Mouse (Mus musculus) limb, embryonic 13.5 days (tissue): ENCODE data around the gene Zranb3. TPM values are rescaled to one million over a fixed set of nuclear protein-coding genes. Genes with fewer than 3 reads are reported as not detected.
"Not testable (repeated sequence)": the region's sequence is repeated elsewhere in the genome, so short reads cannot be mapped to it uniquely, and the experiment has no call there.

Source experiments
- ATAC-seq: fragments of 200-750 bp; cut with Nextera tagmentation; 2 replicates; pipeline ENCODE4 v1.8.0; 2017; ENCODE audit warnings: low read depth, moderate number of reproducible peaks, moderate TSS enrichment; ENCODE audit not compliant: low FRiP score
- H3K27ac ChIP-seq: fragments of 300-500 bp; sonication (generic); 2 replicates; pipeline ENCODE4 v1.5.1; 2015; ENCODE audit warnings: inconsistent platforms, mild to moderate bottlenecking, moderate library complexity
- H3K27me3 ChIP-seq: fragments of 300-500 bp; sonication (generic); 2 replicates; pipeline ENCODE4 v1.6.1; 2015; ENCODE audit warnings: mild to moderate bottlenecking, inconsistent platforms
- H3K36me3 ChIP-seq: fragments of 300-500 bp; sonication (generic); 2 replicates; pipeline ENCODE4 v1.6.1; 2015; ENCODE audit warnings: inconsistent platforms, mild to moderate bottlenecking, moderate library complexity
- H3K4me1 ChIP-seq: fragments of 300-500 bp; sonication (generic); 2 replicates; pipeline ENCODE4 v1.6.1; 2015; ENCODE audit warnings: inconsistent platforms
- H3K4me2 ChIP-seq: fragments of 300-500 bp; sonication (generic); replicated peaks from 2 replicates; pipeline ENCODE4 v1.6.1; 2015; ENCODE audit warnings: inconsistent platforms, mild to moderate bottlenecking, moderate library complexity
- H3K4me3 ChIP-seq: fragments of 300-500 bp; sonication (generic); 2 replicates; pipeline ENCODE4 v1.5.1; 2015; ENCODE audit warnings: moderate library complexity, mild to moderate bottlenecking, inconsistent platforms
- H3K9ac ChIP-seq: fragments of 300-500 bp; sonication (generic); 2 replicates; pipeline ENCODE4 v1.6.1; 2015; ENCODE audit warnings: mild to moderate bottlenecking, inconsistent platforms
- H3K9me3 ChIP-seq: fragments of 300-500 bp; sonication (generic); 2 replicates; pipeline ENCODE4 v1.6.1; 2016; ENCODE audit warnings: inconsistent platforms
- WGBS: fragments of 180-500 bp; shearing (Covaris S2); methylation state at CpG from one replicate; pipeline ENCODE4 v1.1.7; 2015; 5-methylcytosine and 5-hydroxymethylcytosine counted together
- polyA plus RNA-seq: library from polyadenylated mRNA; unstranded; fragments of >200 nt; fragmentation: Nextera tagmentation; extraction: Ambion mirVana; gene quantifications from 2 replicates; pipeline ENCODE4 v1.2.1, GENCODE M21; 2015

The Zranb3 gene
- polyA plus RNA-seq, result 8.5 and 9.8 TPM in 2 replicates

DNA sequence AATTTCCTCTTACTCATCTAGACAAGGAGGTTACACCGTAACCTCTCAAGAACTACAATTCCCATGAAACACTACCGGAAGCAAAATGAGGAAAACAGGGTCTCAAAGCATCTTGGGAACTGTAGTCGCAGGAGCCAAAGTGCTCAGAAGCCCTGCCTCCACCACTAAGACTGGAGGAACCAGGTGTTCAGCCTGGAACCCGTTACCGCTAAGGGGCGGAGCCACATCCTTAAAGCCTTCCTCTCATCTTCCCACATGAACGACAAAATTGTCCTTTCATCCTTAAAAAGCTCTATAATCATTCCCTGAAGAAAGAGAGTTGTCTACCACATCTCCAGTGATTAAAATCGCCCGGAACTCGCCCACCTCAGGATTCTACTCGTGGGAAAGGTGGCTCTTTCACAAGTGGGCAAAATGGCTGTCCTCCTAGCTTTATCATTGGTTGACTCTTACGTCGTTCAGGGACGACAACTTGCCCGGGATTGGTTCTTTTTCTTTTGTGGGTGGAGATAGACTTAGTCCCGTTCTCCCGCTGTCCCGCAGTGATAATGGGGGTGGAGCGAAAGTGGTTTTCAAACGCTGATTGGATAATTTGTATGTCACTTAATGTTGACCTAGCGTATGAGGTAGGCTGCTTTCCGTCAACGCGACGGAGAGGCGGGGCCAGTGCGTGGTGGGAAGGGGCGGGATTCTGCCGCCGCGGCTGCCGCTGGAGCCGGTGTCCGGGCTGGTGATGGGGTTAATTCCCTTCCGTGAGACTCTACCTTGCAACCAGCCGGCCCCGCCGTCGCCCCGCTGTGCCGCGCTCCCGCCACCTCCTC is at the start of gene Zranb3, which contains the start of gene R3hdm1:
Gene Zranb3 (minus strand): TSS at position 407 of the 821 bp plus-strand sequence.
Gene R3hdm1 (plus strand): TSS at position 661 of the 821 bp plus-strand sequence.
- Histone ChIP-seq H3K27ac (peak within 1 kb of the TSS; percentile 87), H3K9ac (peak within 1 kb of the TSS; percentile 90), H3K4me1 (peaks cover 14% of the 10 kb centered on the region), H3K4me2 (peak within 1 kb of the TSS; percentile 76), H3K4me3 (peak within 1 kb of the TSS; percentile 93), H3K9me3 (no peaks in the 10 kb centered on the region), H3K27me3 (no peaks in the 10 kb centered on the region), H3K36me3 (no peaks in the 10 kb centered on the region)
- WGBS, result under 1% methylated on average over 36 of the region's 43 CpGs
- ATAC-seq, result peak; percentile 97

DNA sequence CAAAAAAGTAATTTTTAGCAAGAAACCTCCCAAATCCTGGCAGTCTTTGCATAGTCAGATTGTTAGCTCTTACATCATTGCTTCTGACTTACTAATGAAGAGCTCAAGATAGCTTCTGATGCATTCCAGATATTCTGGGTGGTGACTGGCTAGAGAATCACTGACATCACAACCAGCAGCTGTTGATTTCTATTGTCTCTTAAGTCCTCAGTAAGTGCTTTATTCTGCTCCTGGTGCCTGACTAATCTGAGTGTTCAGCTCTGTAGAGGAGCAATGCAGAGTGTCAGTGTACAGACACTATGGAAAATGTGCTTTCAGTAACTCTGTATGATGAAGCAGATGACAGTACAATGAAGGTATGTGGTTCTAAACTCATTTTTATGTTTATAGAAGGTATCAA is 38.9 kb upstream of the Zranb3 start:
- ATAC-seq, result peak; percentile 32; the same call in 1 of the 2 replicates
- no peak overlapping the region for H3K9ac ChIP-seq
- no peaks in the 10 kb centered on the region for H3K27me3 ChIP-seq
- H3K4me1 ChIP-seq, result no peaks in the 10 kb centered on the region
- no peak overlapping the region for H3K27ac ChIP-seq
- no peak overlapping the region for H3K4me3 ChIP-seq
- no peak overlapping the region for H3K4me2 ChIP-seq
- no peaks in the 10 kb centered on the region for H3K36me3 ChIP-seq
- H3K9me3 ChIP-seq, result no peaks in the 10 kb centered on the region

DNA sequence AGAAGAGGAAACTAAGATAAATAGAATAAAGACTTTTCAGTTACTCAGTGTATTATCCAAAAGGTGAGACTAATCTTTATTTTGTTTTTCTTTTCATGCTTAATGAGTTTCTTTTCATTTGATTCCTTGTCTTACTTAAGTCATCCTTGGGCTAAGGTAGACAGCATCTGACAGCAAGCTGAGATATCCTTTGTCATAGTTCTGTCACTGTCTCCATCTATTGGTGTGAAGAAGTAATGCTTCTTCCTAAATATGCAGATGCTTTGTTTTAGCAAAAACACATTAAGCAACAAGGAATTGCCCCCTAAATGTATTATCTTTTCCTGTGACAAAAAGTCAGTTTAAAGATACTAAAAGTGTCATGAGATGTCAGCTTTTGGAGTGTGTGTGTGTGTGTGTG is 38.2 kb upstream of the Zranb3 start:
- no peaks in the 10 kb centered on the region for H3K9me3 ChIP-seq
- no peaks in the 10 kb centered on the region for H3K4me1 ChIP-seq
- H3K4me3 ChIP-seq, result no peak overlapping the region
- H3K9ac ChIP-seq, result no peak overlapping the region
- H3K27ac ChIP-seq, result no peak overlapping the region
- no peaks in the 10 kb centered on the region for H3K36me3 ChIP-seq
- H3K4me2 ChIP-seq, result no peak overlapping the region
- no peaks in the 10 kb centered on the region for H3K27me3 ChIP-seq
- ATAC-seq, result no peak

DNA sequence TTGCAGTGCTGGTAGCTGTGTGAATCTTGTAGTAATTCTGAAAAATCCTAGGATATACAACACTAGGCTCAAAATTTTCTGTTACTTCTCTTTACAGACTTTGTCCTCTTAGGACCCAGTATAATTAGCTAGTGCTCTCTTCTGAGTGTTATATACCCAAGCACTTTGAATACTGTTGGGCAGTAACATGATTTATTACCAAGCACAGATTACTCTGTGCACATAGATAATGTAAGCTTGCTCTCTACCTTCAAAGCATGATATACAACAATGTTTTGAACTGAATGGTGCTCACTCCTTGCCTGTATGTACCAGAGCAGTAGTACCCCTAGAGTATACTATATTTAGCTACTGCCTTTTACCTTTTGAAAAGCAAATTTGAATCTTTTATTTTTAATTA is 33.4 kb upstream of the Zranb3 start:
- H3K36me3 ChIP-seq, result not testable (repeated sequence)

DNA sequence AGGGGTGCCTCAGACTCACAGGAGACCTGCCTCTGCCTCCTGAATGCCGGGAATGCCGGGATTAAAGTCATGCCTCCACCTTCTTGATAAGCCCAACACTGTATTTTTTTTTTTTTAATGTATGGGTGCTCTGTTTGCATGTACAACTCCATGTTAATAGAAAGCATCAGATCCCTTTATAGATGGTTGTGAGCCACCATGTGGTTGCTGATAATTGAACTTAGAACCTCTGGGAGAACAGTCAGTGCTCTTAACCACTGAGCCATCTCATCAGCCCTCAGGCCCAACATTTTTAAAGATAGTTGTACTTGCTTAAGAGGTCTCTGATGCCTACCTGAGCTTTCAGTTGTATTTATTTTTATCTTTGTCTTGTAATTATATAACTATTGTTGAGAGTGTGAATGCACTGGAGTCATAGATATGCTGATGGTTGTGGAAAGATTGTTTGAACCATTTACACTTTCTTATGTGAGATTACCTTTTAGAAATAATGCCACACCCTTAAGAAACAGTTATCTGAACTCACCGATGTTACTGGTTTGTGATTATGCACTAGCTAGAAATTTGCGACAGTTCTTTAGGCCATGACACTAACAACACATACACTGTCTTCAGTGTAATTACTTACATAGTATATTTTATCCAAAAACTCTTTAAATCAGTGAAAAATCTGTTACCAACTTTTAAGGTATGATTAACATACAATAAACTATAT is 18.2 kb upstream of the Zranb3 start:
- no peak for ATAC-seq
- Histone ChIP-seq H3K4me3 (no peak overlapping the region), H3K9me3 (peaks cover 5% of the 10 kb centered on the region; the same call in 1 of the 2 replicates), H3K4me1 (no peaks in the 10 kb centered on the region), H3K27me3 (no peaks in the 10 kb centered on the region), H3K27ac (no peak overlapping the region), H3K9ac (no peak overlapping the region), H3K36me3 (peaks cover 4% of the 10 kb centered on the region; the same call in 1 of the 2 replicates), H3K4me2 (no peak overlapping the region)
- WGBS, result 96% methylated on average over 4 of the region's 4 CpGs

More for the DNA sequence above, 33.4 kb upstream of the Zranb3 start:
- not testable (repeated sequence) for H3K4me1 ChIP-seq, H3K9ac ChIP-seq, H3K9me3 ChIP-seq, H3K27me3 ChIP-seq, H3K4me2 ChIP-seq, ATAC-seq, H3K27ac ChIP-seq, H3K4me3 ChIP-seq

DNA sequence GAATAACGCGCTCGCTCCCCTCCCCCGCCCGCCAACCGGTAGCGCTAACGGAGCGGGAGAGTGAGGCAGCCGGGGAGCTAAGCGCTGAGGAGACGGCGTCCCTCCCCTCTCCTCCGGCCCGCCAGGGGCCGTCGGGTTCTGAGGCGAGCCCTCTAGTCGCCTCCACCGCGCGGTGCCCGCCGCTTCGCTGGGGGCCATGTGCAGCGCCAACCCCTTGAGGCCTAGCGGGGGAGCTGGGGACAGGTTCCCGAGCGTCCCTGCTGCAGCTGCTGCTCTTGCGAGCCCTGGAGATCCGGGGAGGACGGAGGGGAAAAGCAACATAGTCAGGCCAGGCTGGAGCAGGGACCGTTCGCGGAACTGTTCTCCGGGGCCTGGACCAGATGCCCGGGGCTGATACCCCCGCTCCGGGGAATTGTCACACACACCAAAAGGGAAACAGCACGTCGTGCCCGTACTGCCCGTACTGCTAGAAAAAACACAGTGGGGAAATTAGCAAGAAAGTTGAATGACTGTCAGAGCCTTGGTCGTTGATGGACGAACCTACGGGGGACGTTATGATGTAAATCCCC is 757 bp upstream of the Zranb3 start:
- Histone ChIP-seq H3K36me3 (no peaks in the 10 kb centered on the region), H3K27ac (peak overlapping the region; percentile 87), H3K4me2 (peak overlapping the region; percentile 76), H3K4me3 (peak overlapping the region; percentile 93), H3K9me3 (no peaks in the 10 kb centered on the region), H3K9ac (peak overlapping the region; percentile 90), H3K27me3 (no peaks in the 10 kb centered on the region), H3K4me1 (peaks cover 14% of the 10 kb centered on the region)
- ATAC-seq, result peak; percentile 34
- WGBS, result under 1% methylated on average over 45 of the region's 47 CpGs

DNA sequence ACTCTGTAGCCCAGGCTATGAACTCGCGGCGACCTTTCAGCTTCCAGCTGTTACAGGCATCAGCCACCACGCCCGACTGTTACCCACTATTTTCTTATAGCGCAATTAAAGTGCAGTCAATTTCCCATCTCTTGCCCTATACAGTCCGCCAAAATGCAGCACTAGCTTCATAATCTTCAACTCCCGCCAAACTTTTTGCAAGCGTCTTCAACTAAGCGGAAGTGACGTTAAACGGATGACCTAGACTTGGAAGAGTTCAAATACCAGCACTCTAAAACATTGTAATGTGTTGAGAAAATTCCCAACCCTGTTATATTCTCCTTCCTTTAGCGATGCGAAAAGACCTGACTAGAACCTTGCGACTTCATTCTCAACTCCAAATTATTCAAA is 601 bp downstream of the Zranb3 start:
- 0% methylated on average over 15 of the region's 15 CpGs for WGBS
- Histone ChIP-seq H3K9ac (peak overlapping the region; percentile 59), H3K27me3 (no peaks in the 10 kb centered on the region), H3K9me3 (no peaks in the 10 kb centered on the region), H3K4me1 (peaks cover 14% of the 10 kb centered on the region), H3K27ac (peak overlapping the region; percentile 34), H3K4me3 (peak overlapping the region; percentile 93), H3K36me3 (no peaks in the 10 kb centered on the region), H3K4me2 (peak overlapping the region; percentile 60)
- peak; percentile 48 for ATAC-seq

DNA sequence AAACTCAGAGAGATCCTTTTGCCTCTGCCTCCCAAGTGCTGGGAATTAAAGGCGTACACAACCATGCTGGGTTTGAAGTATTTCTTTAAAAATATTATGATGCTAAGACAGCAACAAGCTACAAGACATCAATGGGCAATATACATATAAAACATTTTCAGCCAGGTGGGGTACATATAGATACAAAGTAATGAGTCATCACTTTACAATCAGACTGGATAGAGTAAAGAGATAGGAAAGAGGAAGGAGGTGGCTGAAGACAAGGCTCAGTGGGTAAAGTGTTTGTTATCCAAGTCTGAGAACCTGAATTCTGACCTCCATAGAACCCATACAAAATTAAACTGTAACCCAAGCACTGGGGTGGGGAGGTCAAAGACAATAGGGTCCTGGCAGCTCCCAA is 4.5 kb downstream of the Zranb3 start:
- ATAC-seq, result no peak
- no peaks in the 10 kb centered on the region for H3K36me3 ChIP-seq
- H3K9me3 ChIP-seq, result no peaks in the 10 kb centered on the region
- H3K27me3 ChIP-seq, result no peaks in the 10 kb centered on the region
- no peak overlapping the region for H3K9ac ChIP-seq
- H3K4me3 ChIP-seq, result no peak overlapping the region
- 94% methylated on average over 1 of the region's 1 CpGs for WGBS
- H3K27ac ChIP-seq, result no peak overlapping the region
- H3K4me2 ChIP-seq, result no peak overlapping the region
- no peaks in the 10 kb centered on the region for H3K4me1 ChIP-seq

DNA sequence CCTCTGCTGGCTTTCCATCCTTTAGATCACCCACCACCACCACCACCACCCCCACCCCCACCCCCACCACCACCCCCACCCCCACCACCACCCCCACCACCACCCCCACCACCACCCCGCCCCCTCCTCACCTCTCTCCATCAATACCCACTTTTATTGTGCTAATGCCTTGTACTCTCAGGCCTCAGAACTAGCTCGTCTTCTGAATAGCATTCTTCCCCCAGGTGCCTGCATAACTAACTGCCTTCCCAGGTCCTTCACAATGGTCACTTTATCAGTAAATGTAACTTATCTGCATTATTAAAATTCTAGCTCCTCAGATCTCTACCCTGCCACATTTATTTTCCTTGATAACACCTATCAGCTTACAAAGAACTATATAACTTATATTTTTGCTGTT is 8.2 kb downstream of the Zranb3 start:
- no peaks in the 10 kb centered on the region for H3K9me3 ChIP-seq

GRCm38 (mm10) chr1:128082800-128083199 is 20.0 kb downstream of the Zranb3 start:
- Histone ChIP-seq H3K27me3 (no peaks in the 10 kb centered on the region), H3K9me3 (no peaks in the 10 kb centered on the region), H3K4me3 (no peak overlapping the region), H3K4me2 (no peak overlapping the region), H3K27ac (no peak overlapping the region), H3K4me1 (no peaks in the 10 kb centered on the region), H3K9ac (no peak overlapping the region), H3K36me3 (peaks cover 6% of the 10 kb centered on the region)
- ATAC-seq, result no peak
- 84% methylated on average over 7 of the region's 7 CpGs for WGBS

More for the DNA sequence above, 8.2 kb downstream of the Zranb3 start:
- Histone ChIP-seq H3K4me3 (no peak overlapping the region), H3K4me1 (no peaks in the 10 kb centered on the region), H3K27me3 (no peaks in the 10 kb centered on the region), H3K9ac (no peak overlapping the region), H3K27ac (no peak overlapping the region), H3K36me3 (peaks cover 14% of the 10 kb centered on the region), H3K4me2 (no peak overlapping the region)
- 83% methylated on average over 2 of the region's 2 CpGs for WGBS
- no peak for ATAC-seq

GRCm38 (mm10) chr1:128081873-128082272 is 21.0 kb downstream of the Zranb3 start:
- Histone ChIP-seq H3K36me3 (peaks cover 6% of the 10 kb centered on the region), H3K4me1 (no peaks in the 10 kb centered on the region), H3K27ac (no peak overlapping the region), H3K4me2 (no peak overlapping the region), H3K4me3 (no peak overlapping the region), H3K27me3 (no peaks in the 10 kb centered on the region), H3K9ac (no peak overlapping the region), H3K9me3 (no peaks in the 10 kb centered on the region)
- 94% methylated on average over 7 of the region's 7 CpGs for WGBS
- no peak for ATAC-seq
